Mouse (Mus musculus): ENCODE results near the gene Trim34b.

DNA sequence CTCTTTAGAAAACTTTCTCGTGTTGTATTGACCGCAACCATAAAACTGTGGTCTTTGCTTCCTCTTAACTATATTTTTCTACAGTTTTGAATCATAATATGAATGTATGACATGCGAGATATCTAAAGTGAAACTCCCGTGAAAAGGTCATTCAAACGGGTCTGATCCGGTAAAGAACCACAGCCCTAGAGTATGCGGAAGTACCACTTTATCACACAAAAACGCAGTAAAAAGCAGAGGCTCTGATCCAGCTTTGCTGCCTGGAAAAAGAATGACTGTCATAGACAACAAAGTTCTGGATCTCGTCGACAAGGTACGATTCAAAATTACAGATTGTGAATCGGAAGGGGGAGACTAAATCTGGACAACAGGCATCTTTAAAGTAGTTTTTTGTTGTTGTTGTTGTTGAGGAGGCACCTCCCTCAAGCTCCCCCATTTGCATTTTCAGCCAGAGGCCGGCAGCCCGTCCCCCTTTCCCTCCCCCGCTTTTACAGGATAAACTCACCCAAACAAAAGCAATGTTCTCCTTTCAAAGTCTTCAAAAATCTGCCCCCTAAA, 14.4 kb upstream of the Trim34b start:
- TF ChIP-seq TAL1 (IDR thresholded peaks at IDR 0.05; ENCODE audit: low read length) = no peak
- TF ChIP-seq CTCF (IDR thresholded peaks at IDR 0.05 in 2 of 3, conservative IDR thresholded peaks at IDR 0.05 in 1 of 3; ENCODE audit: control insufficient read depth in 1 of 3, insufficient read depth in 1 of 3, low read depth in 2 of 3, low read length in 3 of 3, poor library complexity in 1 of 3, severe bottlenecking in 1 of 3) = no peak
- TF ChIP-seq EP300 (IDR thresholded peaks at IDR 0.05; ENCODE audit: low read depth in 1 of 2, low read length in 2 of 2) = no peak
- no peak for TF ChIP-seq SMC3 (IDR thresholded peaks at IDR 0.05; ENCODE audit: low read depth, low read length)
- no peak for TF ChIP-seq ELF1 (IDR thresholded peaks at IDR 0.05; ENCODE audit: low read depth, low read length)
- TF ChIP-seq POLR2A (IDR thresholded peaks at IDR 0.05; ENCODE audit: control insufficient read depth in 1 of 2, insufficient read depth in 1 of 2, low read depth in 1 of 2, low read length in 2 of 2, poor library complexity in 1 of 2) = no peak
- TF ChIP-seq CHD1 (IDR thresholded peaks at IDR 0.05; ENCODE audit: low read depth, low read length) = no peak
- TF ChIP-seq KAT2A (conservative IDR thresholded peaks at IDR 0.05; ENCODE audit: low read depth, low read length) = no peak
- no peak for TF ChIP-seq ZNF384 (IDR thresholded peaks at IDR 0.05; ENCODE audit: low read depth, low read length)

Measured in MEL (cell line).